Mouse (Mus musculus) liver, embryonic 12.5 days (tissue): ENCODE measurements around the gene Zdhhc19. TPM values are rescaled to one million over a fixed set of nuclear protein-coding genes. Genes with fewer than 3 reads are reported as not detected.

Experiments
- ATAC-seq: fragments of 200-750 bp; cut with Nextera tagmentation; 2 replicates; pipeline ENCODE4 v1.8.0; 2017; ENCODE audit warnings: moderate number of reproducible peaks, mild to moderate bottlenecking, moderate library complexity
- H3K27ac ChIP-seq: fragments of 300-500 bp; sonication (generic); 2 replicates; pipeline ENCODE4 v1.5.1; 2016; ENCODE audit warnings: mild to moderate bottlenecking
- H3K27me3 ChIP-seq: fragments of 300-500 bp; sonication (generic); replicated peaks from 2 replicates; pipeline ENCODE4 v1.6.1; 2016; ENCODE audit warnings: mild to moderate bottlenecking, moderate library complexity
- H3K36me3 ChIP-seq: fragments of 300-500 bp; sonication (generic); 2 replicates; pipeline ENCODE4 v1.6.1; 2016; ENCODE audit warnings: mild to moderate bottlenecking, moderate library complexity
- H3K4me1 ChIP-seq: fragments of 300-500 bp; sonication (generic); 2 replicates; pipeline ENCODE4 v1.6.1; 2016
- H3K4me2 ChIP-seq: fragments of 300-500 bp; sonication (generic); 2 replicates; pipeline ENCODE4 v1.6.1; 2016; ENCODE audit warnings: mild to moderate bottlenecking, moderate library complexity
- H3K4me3 ChIP-seq: fragments of 300-500 bp; sonication (generic); 2 replicates; pipeline ENCODE4 v1.5.1; 2016; ENCODE audit warnings: mild to moderate bottlenecking, moderate library complexity
- H3K9ac ChIP-seq: fragments of 300-500 bp; sonication (generic); 2 replicates; pipeline ENCODE4 v1.6.1; 2016; ENCODE audit warnings: mild to moderate bottlenecking, moderate library complexity
- H3K9me3 ChIP-seq: fragments of 300-500 bp; sonication (generic); replicated peaks from 2 replicates; pipeline ENCODE4 v1.6.1; 2016; ENCODE audit warnings: mild to moderate bottlenecking, moderate library complexity
- WGBS: fragments of 180-500 bp; shearing (Covaris S2); methylation state at CpG from one replicate; pipeline ENCODE4 v1.1.7; 2016; ENCODE audit not compliant: insufficient replicate concordance; 5-methylcytosine and 5-hydroxymethylcytosine counted together
- polyA plus RNA-seq: library from polyadenylated mRNA; unstranded; fragments of >200 nt; fragmentation: Nextera tagmentation; extraction: Ambion mirVana; gene quantifications from 2 replicates; pipeline ENCODE4 v1.2.1, GENCODE M21; 2016

The Zdhhc19 gene
- polyA plus RNA-seq, 1 experiment from 2014 or later = not detected

GRCm38 (mm10) chr16:32463426-32463825 is 32.6 kb upstream of the Zdhhc19 start:
- Histone ChIP-seq H3K9ac (no peak overlapping the region), H3K27ac (no peak overlapping the region), H3K4me2 (no peak overlapping the region), H3K9me3 (no peaks in the 10 kb centered on the region), H3K27me3 (no peaks in the 10 kb centered on the region), H3K4me3 (no peak overlapping the region), H3K4me1 (peaks cover 14% of the 10 kb centered on the region), H3K36me3 (peaks cover 78% of the 10 kb centered on the region)
- 29% methylated on average over 2 of the region's 2 CpGs for WGBS
- ATAC-seq = peak; percentile 62; the same call in 1 of the 2 replicates

GRCm38 (mm10) chr16:32464908-32465307 is 31.2 kb upstream of the Zdhhc19 start:
- ATAC-seq = no peak
- no peaks in the 10 kb centered on the region for H3K9me3 ChIP-seq
- H3K4me1 ChIP-seq = peaks cover 14% of the 10 kb centered on the region
- H3K4me2 ChIP-seq = no peak overlapping the region
- peaks cover 78% of the 10 kb centered on the region for H3K36me3 ChIP-seq
- no peak overlapping the region for H3K9ac ChIP-seq
- no peak overlapping the region for H3K4me3 ChIP-seq
- 0% methylated on average over 1 of the region's 1 CpGs for WGBS
- H3K27me3 ChIP-seq = no peaks in the 10 kb centered on the region
- H3K27ac ChIP-seq = no peak overlapping the region

GRCm38 (mm10) chr16:32468488-32468887 is 27.6 kb upstream of the Zdhhc19 start:
- Histone ChIP-seq H3K4me2 (no peak overlapping the region), H3K9me3 (no peaks in the 10 kb centered on the region), H3K27me3 (no peaks in the 10 kb centered on the region), H3K4me1 (peaks cover 6% of the 10 kb centered on the region; the same call in 1 of the 2 replicates), H3K9ac (no peak overlapping the region), H3K36me3 (peaks cover 94% of the 10 kb centered on the region), H3K4me3 (no peak overlapping the region), H3K27ac (no peak overlapping the region)
- no peak for ATAC-seq
- 19% methylated on average over 3 of the region's 3 CpGs for WGBS

GRCm38 (mm10) chr16:32469404-32470105 is 26.5 kb upstream of the Zdhhc19 start:
- no peak overlapping the region for H3K27ac ChIP-seq
- H3K4me1 ChIP-seq = peaks cover 6% of the 10 kb centered on the region; the same call in 1 of the 2 replicates
- 53% methylated on average over 5 of the region's 5 CpGs for WGBS
- no peak overlapping the region for H3K4me3 ChIP-seq
- H3K4me2 ChIP-seq = no peak overlapping the region
- H3K9ac ChIP-seq = no peak overlapping the region
- no peaks in the 10 kb centered on the region for H3K27me3 ChIP-seq
- ATAC-seq = no peak
- peaks cover 89% of the 10 kb centered on the region for H3K36me3 ChIP-seq
- H3K9me3 ChIP-seq = no peaks in the 10 kb centered on the region

GRCm38 (mm10) chr16:32472276-32473015 is 23.6 kb upstream of the Zdhhc19 start:
- Histone ChIP-seq H3K4me2 (no peak overlapping the region), H3K36me3 (peaks cover 65% of the 10 kb centered on the region), H3K4me1 (peaks cover 6% of the 10 kb centered on the region; the same call in 1 of the 2 replicates), H3K4me3 (no peak overlapping the region), H3K9me3 (no peaks in the 10 kb centered on the region), H3K27me3 (0 out of 2 replicates have a peak, but pooled peaks cover 2% of the 10 kb centered on the region), H3K9ac (no peak overlapping the region), H3K27ac (no peak overlapping the region)
- no peak for ATAC-seq
- 88% methylated on average over 7 of the region's 7 CpGs for WGBS

- ATAC-seq = no peak
- H3K27ac ChIP-seq = no peak overlapping the region
- H3K27me3 ChIP-seq = peaks cover 12% of the 10 kb centered on the region; the same call in 1 of the 2 replicates
- peaks cover 17% of the 10 kb centered on the region for H3K36me3 ChIP-seq
- H3K4me1 ChIP-seq = no peaks in the 10 kb centered on the region
- H3K4me3 ChIP-seq = no peak overlapping the region
- no peak overlapping the region for H3K4me2 ChIP-seq
- H3K9ac ChIP-seq = no peak overlapping the region
- WGBS = 58% methylated on average over 6 of the region's 6 CpGs
- no peaks in the 10 kb centered on the region for H3K9me3 ChIP-seq
Measured at GRCm38 (mm10) chr16:32477315-32477714, 18.8 kb upstream of the Zdhhc19 start.

GRCm38 (mm10) chr16:32479415-32479814 is 16.6 kb upstream of the Zdhhc19 start:
- 48% methylated on average over 2 of the region's 2 CpGs for WGBS
- Histone ChIP-seq H3K36me3 (no peaks in the 10 kb centered on the region), H3K27ac (no peak overlapping the region), H3K9me3 (no peaks in the 10 kb centered on the region), H3K27me3 (peaks cover 12% of the 10 kb centered on the region; the same call in 1 of the 2 replicates), H3K4me2 (no peak overlapping the region), H3K4me3 (no peak overlapping the region), H3K9ac (no peak overlapping the region), H3K4me1 (peaks cover 5% of the 10 kb centered on the region)
- ATAC-seq = no peak

- no peak for ATAC-seq
Measured at GRCm38 (mm10) chr16:32484431-32484871, 11.6 kb upstream of the Zdhhc19 start.

GRCm38 (mm10) chr16:32485209-32485608 is 10.9 kb upstream of the Zdhhc19 start:
- Histone ChIP-seq H3K4me1 (peaks cover 39% of the 10 kb centered on the region), H3K9me3 (no peaks in the 10 kb centered on the region), H3K4me3 (no peak overlapping the region), H3K9ac (no peak overlapping the region), H3K36me3 (no peaks in the 10 kb centered on the region), H3K27me3 (peaks cover 11% of the 10 kb centered on the region), H3K27ac (no peak overlapping the region), H3K4me2 (no peak overlapping the region)
- 35% methylated on average over 2 of the region's 2 CpGs for WGBS
- no peak for ATAC-seq

More at GRCm38 (mm10) chr16:32484431-32484871, 11.6 kb upstream of the Zdhhc19 start:
- Histone ChIP-seq H3K4me1 (peaks cover 39% of the 10 kb centered on the region), H3K9me3 (no peaks in the 10 kb centered on the region), H3K27me3 (peaks cover 11% of the 10 kb centered on the region), H3K9ac (no peak overlapping the region), H3K4me2 (no peak overlapping the region), H3K36me3 (no peaks in the 10 kb centered on the region), H3K4me3 (no peak overlapping the region), H3K27ac (no peak overlapping the region)
- 59% methylated on average over 7 of the region's 7 CpGs for WGBS

GRCm38 (mm10) chr16:32486046-32486445 is 10.0 kb upstream of the Zdhhc19 start:
- ATAC-seq = no peak
- Histone ChIP-seq H3K27ac (no peak overlapping the region), H3K9ac (no peak overlapping the region), H3K4me1 (peaks cover 39% of the 10 kb centered on the region), H3K36me3 (no peaks in the 10 kb centered on the region), H3K9me3 (no peaks in the 10 kb centered on the region), H3K4me3 (no peak overlapping the region), H3K4me2 (no peak overlapping the region), H3K27me3 (peaks cover 11% of the 10 kb centered on the region)
- 73% methylated on average over 6 of the region's 6 CpGs for WGBS

- peak within 1 kb of the TSS; percentile 5; the same call in 1 of the 2 replicates for H3K4me3 ChIP-seq
Measured at GRCm38 (mm10) chr16:32487234-32488111, 8.6 kb upstream of the Zdhhc19 start, which contains the start of gene Slc51a. Gene Slc51a, minus strand, starts transcription at chr16:32487879.

More at GRCm38 (mm10) chr16:32487234-32488111, 8.6 kb upstream of the Zdhhc19 start, which contains the start of gene Slc51a:
- Histone ChIP-seq H3K9me3 (no peaks in the 10 kb centered on the region), H3K27me3 (peaks cover 11% of the 10 kb centered on the region), H3K9ac (peak within 1 kb of the TSS; percentile 58), H3K27ac (peak within 1 kb of the TSS; percentile 62), H3K4me1 (peaks cover 39% of the 10 kb centered on the region), H3K36me3 (no peaks in the 10 kb centered on the region), H3K4me2 (peak within 1 kb of the TSS; percentile 61)
- peak; percentile 91 for ATAC-seq
- 27% methylated on average over 15 of the region's 15 CpGs for WGBS
